Mouse (Mus musculus) kidney, postnatal 10 days (tissue): Measurements from ENCODE around the gene Olfr1289.

Experiments used
- DNase-seq: peaks from one replicate; pipeline ENCODE4 v3.0.0; 2021; ENCODE audit warnings: mixed read lengths

The Olfr1289 gene

DNA sequence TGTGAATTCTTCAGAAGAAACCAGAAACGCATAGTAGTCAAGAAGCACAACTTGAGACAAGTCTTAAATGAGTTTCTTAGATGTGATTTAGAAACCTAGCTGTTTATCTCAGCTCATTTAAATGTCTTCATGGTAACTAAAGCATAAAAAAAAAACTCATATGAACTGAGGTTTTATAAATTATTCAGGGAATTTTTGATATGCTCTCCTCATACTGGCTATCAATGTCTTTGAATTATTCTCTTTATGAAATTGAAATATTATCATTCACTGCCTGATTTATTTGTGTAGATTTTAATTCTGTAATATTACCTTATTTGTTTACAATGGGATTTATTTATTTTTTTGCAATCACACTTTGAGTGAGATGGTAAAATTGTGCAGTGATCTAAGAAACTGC is at the start of gene Olfr1289:
TSS of gene Olfr1289 (plus strand) at position 301 of the 400 bp plus-strand sequence.
- no peak for DNase-seq

DNA sequence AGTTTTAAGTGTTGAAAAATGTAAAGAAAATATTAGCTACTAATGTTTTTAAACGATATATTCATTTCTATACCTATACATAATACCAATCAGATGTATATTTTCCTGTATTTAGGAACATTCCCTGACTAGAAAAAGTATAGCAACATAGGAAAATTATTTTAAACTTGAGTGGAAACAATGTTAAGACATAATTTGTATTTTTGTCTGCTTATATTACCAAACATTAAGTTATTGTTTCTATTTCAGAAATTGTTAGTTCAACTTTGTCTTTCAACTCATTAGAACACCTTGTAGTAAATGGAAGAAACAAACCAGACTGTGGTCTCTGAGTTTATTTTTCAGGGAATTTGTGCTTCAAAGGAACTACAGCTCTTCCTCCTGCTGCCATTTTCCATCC is 31.8 kb upstream of the Olfr1289 start, which contains the start of gene Olfr1287:
TSS of gene Olfr1287 (plus strand) at position 301 of the 400 bp plus-strand sequence.
- no peak for DNase-seq

DNA sequence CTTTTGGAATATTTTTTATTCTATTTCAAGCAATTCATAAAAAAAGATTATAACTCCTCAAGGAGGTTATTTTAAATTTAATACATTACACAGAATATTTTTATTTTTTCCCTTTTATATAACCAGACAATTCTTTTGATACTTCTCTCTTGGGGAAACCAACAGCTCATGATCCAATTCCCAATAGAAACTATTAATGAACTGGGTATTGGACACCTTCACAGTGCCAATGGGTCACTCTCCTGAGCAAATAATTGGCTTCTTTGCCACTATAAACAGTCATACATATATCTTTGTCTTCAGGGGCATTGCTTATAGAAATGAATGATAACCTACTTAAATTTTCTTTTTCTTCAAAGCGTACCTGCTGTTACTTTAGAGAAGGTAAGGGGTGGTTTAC is 6.8 kb upstream of the Olfr1289 start, which contains the start of gene Olfr1288:
TSS of gene Olfr1288 (plus strand) at position 301 of the 400 bp plus-strand sequence.
- no peak for DNase-seq

DNA sequence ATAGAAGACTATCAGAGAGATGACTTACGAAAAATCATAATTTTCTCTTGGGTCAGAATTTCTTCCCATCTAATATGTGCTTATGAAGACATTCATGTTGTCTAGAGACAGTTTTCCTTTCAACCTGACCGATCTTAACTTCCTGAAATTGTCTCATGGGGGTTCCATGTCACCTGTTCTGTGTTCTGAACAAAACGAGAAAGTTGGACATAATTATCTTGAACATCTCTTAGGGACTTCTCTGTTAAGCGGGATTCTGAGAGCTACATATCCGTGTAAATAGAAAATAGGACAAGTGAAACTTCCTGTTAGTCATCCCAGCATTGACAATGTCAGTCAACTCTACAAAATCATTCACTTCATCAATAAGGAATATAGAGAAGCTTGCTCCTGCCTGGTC is 13.1 kb downstream of the Olfr1289 start, which contains the start of gene Olfr1290:
TSS of gene Olfr1290 (minus strand) at position 101 of the 400 bp plus-strand sequence.
- no peak for DNase-seq

DNA sequence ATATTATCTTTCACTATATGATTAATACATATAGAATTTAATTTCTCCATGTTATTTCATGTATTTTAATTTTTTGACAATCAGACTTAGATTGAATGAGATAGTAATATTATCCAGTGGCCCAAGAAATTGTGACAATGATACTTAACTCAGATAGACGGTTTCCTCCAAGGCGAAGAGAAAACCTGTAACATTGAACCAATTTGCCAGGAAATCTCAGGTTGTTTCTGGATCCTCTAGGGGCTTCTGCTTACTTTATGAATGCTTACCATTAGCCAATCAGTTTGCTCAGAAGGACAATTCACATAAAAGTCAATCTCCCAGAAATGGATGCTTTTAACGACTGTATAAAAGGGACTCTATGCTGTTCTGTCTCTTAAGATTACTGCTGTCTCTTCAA is 16.3 kb downstream of the Olfr1289 start, which contains the start of gene Olfr1291-ps1:
TSS of gene Olfr1291-ps1 (plus strand) at position 301 of the 400 bp plus-strand sequence.
- no peak for DNase-seq

DNA sequence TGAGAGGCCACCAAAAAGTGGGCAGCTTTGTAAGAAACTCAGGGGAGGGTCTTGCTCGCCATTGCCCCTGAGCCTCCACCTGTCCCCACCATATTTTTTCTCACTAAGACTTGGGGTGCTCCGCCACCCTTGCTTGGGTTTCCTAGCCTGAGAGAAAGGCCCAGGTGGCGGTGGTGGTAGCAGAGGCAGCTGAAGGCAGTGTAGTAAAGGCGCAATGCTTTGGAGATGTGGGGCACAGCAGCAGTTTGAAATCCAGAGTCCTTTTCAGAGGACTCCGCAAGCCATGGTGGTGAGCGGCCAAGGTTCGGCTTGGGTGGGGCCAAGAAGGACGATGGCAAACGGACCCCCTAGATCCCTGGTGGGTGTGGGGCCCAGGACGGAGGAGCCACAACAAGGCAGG is 36.8 kb downstream of the Olfr1289 start:
- no peak for DNase-seq

DNA sequence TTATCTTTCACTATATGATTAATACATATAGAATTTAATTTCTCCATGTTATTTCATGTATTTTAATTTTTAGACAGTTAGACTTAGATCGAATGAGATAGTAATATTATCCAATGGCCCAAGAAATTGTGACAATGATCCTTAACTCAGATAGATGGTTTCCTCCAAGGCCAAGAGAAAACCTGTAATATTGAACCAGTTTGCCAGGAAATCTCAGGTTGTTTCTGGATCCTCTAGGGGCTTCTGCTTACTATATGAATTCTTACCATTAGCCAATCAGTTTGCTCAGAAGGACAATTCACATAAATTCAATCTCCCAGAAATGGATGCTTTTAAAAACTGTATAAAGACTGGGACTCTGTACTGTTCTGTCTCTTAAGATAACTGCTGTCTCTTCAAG is 44.3 kb downstream of the Olfr1289 start, which contains the start of gene Olfr1293-ps:
TSS of gene Olfr1293-ps (plus strand) at position 301 of the 400 bp plus-strand sequence.
- no peak for DNase-seq
